Mouse (Mus musculus): ENCODE measurements around the gene Cfap45. TPM values are rescaled to one million over a fixed set of nuclear protein-coding genes. Genes with fewer than 3 reads are reported as not detected.

Gene Cfap45
- total and polyA plus RNA-seq, 3 experiments, result 0.40 TPM; not detected in 2

GRCm38 (mm10) chr1:172512962-172513361 is 7.6 kb upstream of the Cfap45 start (continued):
- TF ChIP-seq ELF1 (IDR thresholded peaks at IDR 0.05; ENCODE audit: low read depth, low read length), result no peak
- no peak for TF ChIP-seq RAD21 (IDR thresholded peaks at IDR 0.05; ENCODE audit: low read depth, low read length)
- no peak for TF ChIP-seq HCFC1 (IDR thresholded peaks at IDR 0.05; ENCODE audit: low read depth, low read length)
- TF ChIP-seq POLR2A (IDR thresholded peaks at IDR 0.05; ENCODE audit: control insufficient read depth in 1 of 2, insufficient read depth in 1 of 2, low read depth in 1 of 2, low read length in 2 of 2, poor library complexity in 1 of 2), result peak in 1 of 2 experiments; percentile 40; a peak in 1 of 4 replicates
- no peak for TF ChIP-seq POLR2AphosphoS2 (IDR thresholded peaks at IDR 0.05; ENCODE audit: low read length)

- H3K9ac ChIP-seq (ENCODE audit: control insufficient read depth, low read depth, low read length, poor library complexity, severe bottlenecking), result peak overlapping the region; percentile 75
- peak; percentile 94 for DNase-seq (ENCODE audit: low read depth, low spot score)
These were observed 6.9 kb upstream of the Cfap45 start for GRCm38 (mm10) chr1:172513525-172514212.

GRCm38 (mm10) chr1:172514213-172514529 is 6.4 kb upstream of the Cfap45 start:
- no peaks in the 10 kb centered on the region; the same call in 1 of the 2 replicates for H3K79me2 ChIP-seq (ENCODE audit: control insufficient read depth, insufficient read depth, low read length, poor library complexity)
- no peaks in the 10 kb centered on the region for H3K9me3 ChIP-seq (replicated peaks; ENCODE audit: insufficient read depth, low read length)
- peak overlapping the region; percentile 43 for H3K9ac ChIP-seq (ENCODE audit: control insufficient read depth, low read depth, low read length, poor library complexity, severe bottlenecking)
- peaks cover 8 to 26% of the 10 kb centered on the region in 2 experiments for H3K4me1 ChIP-seq (ENCODE audit: control insufficient read depth in 1 of 2, insufficient read depth in 2 of 2, low read length in 2 of 2)
- no peak for TF ChIP-seq GATA1 (IDR thresholded peaks at IDR 0.05; ENCODE audit: low read depth, low read length)
- no peak for TF ChIP-seq SIN3A (IDR thresholded peaks at IDR 0.05; ENCODE audit: low read length)
- TF ChIP-seq ZMIZ1 (IDR thresholded peaks at IDR 0.05; ENCODE audit: low read depth, low read length), result peak; percentile 47; the same call in 1 of the 2 replicates
- TF ChIP-seq MYB (IDR thresholded peaks at IDR 0.05; ENCODE audit: low read depth, low read length), result no peak
- TF ChIP-seq POLR2A (IDR thresholded peaks at IDR 0.05; ENCODE audit: control insufficient read depth in 1 of 2, insufficient read depth in 1 of 2, low read depth in 1 of 2, low read length in 2 of 2, poor library complexity in 1 of 2), result peak in 1 of 2 experiments; percentile 43; a peak in 1 of 4 replicates
- H3K27ac ChIP-seq (ENCODE audit: control insufficient read depth, low read depth, low read length), result peak overlapping the region; percentile 60
- H3K27me3 ChIP-seq (ENCODE audit: control insufficient read depth in 1 of 2, insufficient read depth in 2 of 2, low read length in 2 of 2), result no peaks in the 10 kb centered on the region
- peak overlapping the region; percentile 6 to 57; a peak in 3 of 4 replicates for H3K4me3 ChIP-seq (ENCODE audit: control insufficient read depth in 1 of 2, insufficient read depth in 1 of 2, low read depth in 2 of 2, low read length in 2 of 2)
- DNase-seq (ENCODE audit: low read depth, low spot score), result no peak
- peaks cover 0 to 12% of the 10 kb centered on the region in 2 experiments; a peak in 2 of 4 replicates for H3K36me3 ChIP-seq (ENCODE audit: control insufficient read depth in 1 of 2, insufficient read depth in 2 of 2, low read length in 2 of 2)

More at GRCm38 (mm10) chr1:172513525-172514212, 6.9 kb upstream of the Cfap45 start:
- TF ChIP-seq TCF12 (IDR thresholded peaks at IDR 0.05; ENCODE audit: low read depth, low read length) (peak; percentile 79), GATA1 (IDR thresholded peaks at IDR 0.05; ENCODE audit: low read depth, low read length) (peak; percentile 80), POLR2A (IDR thresholded peaks at IDR 0.05; ENCODE audit: control insufficient read depth in 1 of 2, insufficient read depth in 1 of 2, low read depth in 1 of 2, low read length in 2 of 2, poor library complexity in 1 of 2) (peak in 1 of 2 experiments; percentile 65; a peak in 2 of 4 replicates), TBP (IDR thresholded peaks at IDR 0.05; ENCODE audit: low read depth, low read length) (0 out of 2 replicates have a peak, but pooled peaks have one; percentile 11), RCOR1 (IDR thresholded peaks at IDR 0.05; ENCODE audit: low read depth, low read length) (no peak), ZC3H11A (IDR thresholded peaks at IDR 0.05; ENCODE audit: low read depth, low read length) (no peak), EP300 (IDR thresholded peaks at IDR 0.05; ENCODE audit: low read depth in 1 of 2, low read length in 2 of 2) (peak; percentile 68 to 89), ETS1 (IDR thresholded peaks at IDR 0.05; ENCODE audit: low read depth, low read length) (peak; percentile 83), TAL1 (IDR thresholded peaks at IDR 0.05; ENCODE audit: low read length) (peak; percentile 63), ELF1 (IDR thresholded peaks at IDR 0.05; ENCODE audit: low read depth, low read length) (peak; percentile 80; the same call in 1 of the 2 replicates), MEF2A (IDR thresholded peaks at IDR 0.05; ENCODE audit: extremely low read depth, insufficient replicate concordance, low read depth, low read length, poor library complexity, severe bottlenecking) (no peak), E2F4 (IDR thresholded peaks at IDR 0.05; ENCODE audit: borderline replicate concordance, low read depth, low read length) (no peak), SIN3A (IDR thresholded peaks at IDR 0.05; ENCODE audit: low read length) (peak; percentile 81), CHD1 (IDR thresholded peaks at IDR 0.05; ENCODE audit: low read depth, low read length) (no peak), HCFC1 (IDR thresholded peaks at IDR 0.05; ENCODE audit: low read depth, low read length) (peak; percentile 61; the same call in 1 of the 2 replicates), MAFK (IDR thresholded peaks at IDR 0.05; ENCODE audit: borderline replicate concordance, low read depth, low read length) (no peak), UBTF (IDR thresholded peaks at IDR 0.05; ENCODE audit: borderline replicate concordance, insufficient read depth, low read depth, low read length) (no peak), RAD21 (IDR thresholded peaks at IDR 0.05; ENCODE audit: low read depth, low read length) (no peak), MYC (IDR thresholded peaks at IDR 0.05; ENCODE audit: low read depth, low read length) (0 out of 2 replicates have a peak, but pooled peaks have one; percentile 33), ZMIZ1 (IDR thresholded peaks at IDR 0.05; ENCODE audit: low read depth, low read length) (0 out of 2 replicates have a peak, but pooled peaks have one; percentile 38), MAZ (IDR thresholded peaks at IDR 0.05; ENCODE audit: low read depth, low read length) (0 out of 2 replicates have a peak, but pooled peaks have one; percentile 71), BHLHE40 (IDR thresholded peaks at IDR 0.05; ENCODE audit: borderline replicate concordance, low read depth, low read length) (peak; percentile 43; the same call in 1 of the 2 replicates)
- H3K79me2 ChIP-seq (ENCODE audit: control insufficient read depth, insufficient read depth, low read length, poor library complexity), result no peaks in the 10 kb centered on the region; the same call in 1 of the 2 replicates
- H3K27me3 ChIP-seq (ENCODE audit: control insufficient read depth in 1 of 2, insufficient read depth in 2 of 2, low read length in 2 of 2), result no peaks in the 10 kb centered on the region
- no peaks in the 10 kb centered on the region for H3K9me3 ChIP-seq (replicated peaks; ENCODE audit: insufficient read depth, low read length)
- H3K4me1 ChIP-seq (ENCODE audit: control insufficient read depth in 1 of 2, insufficient read depth in 2 of 2, low read length in 2 of 2), result peaks cover 8 to 29% of the 10 kb centered on the region in 2 experiments
- H3K36me3 ChIP-seq (ENCODE audit: control insufficient read depth in 1 of 2, insufficient read depth in 2 of 2, low read length in 2 of 2), result peaks cover 0 to 14% of the 10 kb centered on the region in 2 experiments; a peak in 2 of 4 replicates
- H3K27ac ChIP-seq (ENCODE audit: control insufficient read depth, low read depth, low read length), result peak overlapping the region; percentile 89
- peak overlapping the region; percentile 45 to 57 for H3K4me3 ChIP-seq (ENCODE audit: control insufficient read depth in 1 of 2, insufficient read depth in 1 of 2, low read depth in 2 of 2, low read length in 2 of 2)
